Mouse (Mus musculus): ENCODE measurements at regions not wholly inside any gene's neighbourhood (a gene's known extent, or its start where the extent isn't known, plus 50 kb on each side); places are given as distances from the start of the nearest gene placed in this dataset.

DNA sequence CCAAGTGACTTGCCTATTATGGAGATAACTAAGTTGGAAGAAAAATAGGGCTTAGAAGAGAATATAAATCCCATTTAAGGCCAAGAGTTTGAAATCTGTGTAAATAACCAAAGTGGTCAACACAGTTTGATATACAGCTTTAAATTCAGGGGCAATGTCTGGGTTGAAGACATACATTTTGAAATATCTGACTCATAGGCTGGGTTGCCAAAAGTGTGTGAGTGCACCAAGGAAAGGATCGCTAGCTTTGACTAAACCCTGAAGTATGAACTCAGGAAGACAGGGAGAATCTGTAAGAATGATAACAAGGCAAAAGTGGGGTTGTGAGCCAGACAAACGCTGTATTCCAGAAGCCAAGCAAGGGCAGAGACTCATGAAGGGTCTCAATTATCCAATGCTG is 288.1 kb downstream of the Inhba start:
- no peak for ATAC-seq (replicated peaks; ENCODE audit: low FRiP score, poor library complexity, severe bottlenecking)

DNA sequence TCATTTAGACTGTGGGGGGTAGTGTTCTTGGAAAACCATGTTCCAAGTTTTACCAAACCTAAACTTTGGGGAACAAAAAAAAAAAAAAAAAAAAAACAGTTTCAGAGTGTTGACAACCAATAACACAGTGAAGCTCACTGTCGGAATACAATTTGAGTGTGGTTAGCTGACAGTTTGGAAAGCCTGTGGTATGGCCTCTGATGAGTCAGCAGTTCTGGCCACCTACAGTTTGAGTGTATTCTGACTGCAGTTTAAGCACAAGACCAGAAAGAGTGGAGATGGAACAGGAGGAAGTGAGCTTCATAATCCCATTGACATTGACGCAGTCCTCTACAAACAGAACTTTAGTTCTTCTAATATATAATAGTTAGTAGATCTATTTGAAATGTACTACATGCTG is 303.0 kb downstream of the Inhba start:
- ATAC-seq (replicated peaks; ENCODE audit: low FRiP score, poor library complexity, severe bottlenecking) = no peak

DNA sequence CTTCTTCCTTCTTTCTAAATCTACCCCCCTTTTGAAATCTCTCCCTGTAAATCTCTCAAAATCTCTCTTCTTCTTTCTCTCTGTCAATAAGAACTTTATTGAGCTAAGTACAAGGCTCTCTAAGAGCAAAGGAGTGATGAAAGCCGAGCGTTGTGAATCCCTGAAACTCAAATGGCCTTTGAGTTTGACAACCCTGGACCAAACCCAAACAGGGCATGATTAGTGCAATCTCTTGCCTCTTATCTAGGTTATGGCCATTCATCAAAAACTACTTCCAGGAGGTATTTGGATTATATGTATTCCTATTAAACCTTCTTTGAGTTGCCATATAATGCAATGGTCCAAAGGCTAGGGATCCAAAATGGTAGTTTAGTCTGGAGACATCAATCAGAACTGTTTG is 304.0 kb downstream of the Inhba start:
- ATAC-seq (replicated peaks; ENCODE audit: low FRiP score, poor library complexity, severe bottlenecking) = no peak

DNA sequence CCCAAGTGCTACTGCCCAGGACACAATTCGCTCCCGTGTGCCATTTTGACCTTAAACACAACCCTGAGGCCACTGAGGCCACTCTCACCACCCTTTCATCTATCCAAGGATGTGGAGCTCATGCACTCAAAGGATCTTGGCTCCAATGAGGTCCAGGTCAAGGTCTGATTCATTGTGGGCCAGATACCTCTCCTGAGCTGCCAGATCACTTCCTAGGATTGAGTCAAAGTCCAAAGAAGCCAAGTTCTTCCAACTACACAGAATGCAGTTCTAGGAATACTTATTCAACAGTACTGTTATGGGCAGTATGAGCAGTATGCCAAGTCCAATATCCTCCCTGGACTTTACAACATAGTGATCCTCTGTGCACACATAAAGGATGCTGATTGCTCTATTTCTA is 304.9 kb downstream of the Inhba start:
- ATAC-seq (replicated peaks; ENCODE audit: low FRiP score, poor library complexity, severe bottlenecking) = no peak

DNA sequence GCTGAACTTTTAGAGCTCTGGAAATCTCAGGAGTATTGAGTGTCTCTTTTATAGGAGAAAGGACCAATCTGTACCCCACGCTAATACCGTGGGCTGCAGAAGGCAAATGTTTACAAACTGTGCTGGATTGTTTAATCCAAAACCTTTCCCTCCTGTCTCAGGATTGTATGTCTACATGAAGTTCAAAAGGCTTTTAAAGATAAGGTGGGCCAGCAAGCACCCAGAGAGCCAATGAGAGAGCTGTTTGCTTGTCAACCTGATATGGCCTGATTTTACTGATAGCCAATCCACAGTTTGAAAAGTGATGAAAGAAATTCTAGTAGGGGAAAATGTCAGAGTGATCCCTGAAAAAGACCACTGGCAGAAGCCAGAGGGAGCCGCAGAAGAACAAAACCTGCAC is 305.8 kb downstream of the Inhba start:
- ATAC-seq (replicated peaks; ENCODE audit: low FRiP score, poor library complexity, severe bottlenecking) = no peak

DNA sequence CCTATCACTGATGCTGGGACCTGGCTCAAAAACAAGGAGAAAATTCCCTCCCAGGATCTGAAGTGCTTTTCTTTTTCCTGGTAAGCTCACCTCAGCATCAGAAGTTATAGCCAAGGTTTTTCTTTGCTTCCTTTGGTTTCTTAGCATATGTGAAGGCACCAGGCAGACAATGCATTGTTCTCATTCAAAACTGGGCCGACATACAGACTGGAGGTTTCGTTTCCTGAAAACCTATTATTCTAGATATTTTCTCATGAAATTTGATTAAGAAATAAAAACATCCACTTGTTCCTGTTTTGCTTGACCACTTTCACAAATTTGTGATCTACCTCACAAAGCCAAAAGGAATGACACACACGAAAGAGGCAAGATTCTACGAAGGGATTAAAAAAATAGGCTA is 308.7 kb downstream of the Inhba start:
- no peak for ATAC-seq (replicated peaks; ENCODE audit: low FRiP score, poor library complexity, severe bottlenecking)

DNA sequence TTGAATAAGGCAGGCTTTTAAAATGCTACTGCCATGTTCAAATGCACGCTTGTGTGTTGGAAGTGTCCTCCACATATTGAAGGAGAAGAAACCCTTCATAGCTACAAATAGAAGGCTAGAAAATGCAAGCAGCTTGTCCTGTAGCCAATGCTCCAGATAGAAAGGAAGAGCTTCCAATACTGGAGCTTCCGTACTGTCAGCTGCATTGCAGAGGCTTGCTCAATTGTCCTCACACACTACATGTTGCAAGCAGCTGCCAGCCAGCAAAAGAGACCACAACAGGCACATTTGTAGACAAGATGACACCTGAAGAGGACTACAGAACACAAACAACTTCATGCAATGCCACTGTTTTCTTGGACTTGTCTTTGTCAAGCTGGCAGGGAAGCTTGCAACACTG is 314.0 kb downstream of the Inhba start:
- no peak for ATAC-seq (replicated peaks; ENCODE audit: low FRiP score, poor library complexity, severe bottlenecking)

DNA sequence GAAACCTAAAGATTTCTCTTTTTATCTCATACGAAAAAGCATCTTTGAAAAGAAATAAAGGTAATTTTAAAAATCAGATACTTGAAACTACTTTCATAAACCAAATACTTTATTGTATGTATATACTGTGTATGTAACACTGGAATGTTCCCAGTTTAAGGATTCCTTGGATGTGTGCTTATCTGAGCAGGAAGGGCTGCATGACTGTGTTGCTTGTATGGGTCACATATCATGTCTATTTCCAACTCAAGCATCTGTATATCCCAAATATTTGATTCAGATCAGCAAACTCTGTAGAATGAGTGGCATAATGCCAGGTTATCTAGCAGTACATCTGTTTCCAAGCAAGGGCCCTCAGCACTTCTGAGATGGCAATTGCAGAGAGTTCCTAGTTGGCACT is 330.1 kb downstream of the Inhba start:
- no peak for ATAC-seq (replicated peaks; ENCODE audit: low FRiP score, poor library complexity, severe bottlenecking)

DNA sequence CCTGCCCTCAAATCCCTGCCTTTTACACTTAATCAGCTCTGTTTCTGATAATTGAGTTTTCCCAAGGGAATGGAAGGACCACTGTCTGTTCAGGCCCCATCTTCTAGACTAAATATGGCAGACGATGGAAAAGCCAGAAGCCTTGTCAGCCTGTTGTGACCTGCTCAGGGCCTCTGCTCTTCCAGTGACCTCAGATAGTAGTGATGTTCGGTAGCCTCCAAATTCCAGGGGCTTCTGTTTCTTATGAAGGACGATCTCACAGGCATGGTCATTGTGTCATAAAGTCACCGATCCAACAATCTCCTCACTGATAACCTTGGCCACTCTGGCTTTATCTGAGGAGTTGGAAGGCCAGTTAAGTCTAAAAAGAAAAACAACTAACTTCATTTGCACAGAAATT is 330.5 kb downstream of the Inhba start:
- no peak for ATAC-seq (replicated peaks; ENCODE audit: low FRiP score, poor library complexity, severe bottlenecking)

DNA sequence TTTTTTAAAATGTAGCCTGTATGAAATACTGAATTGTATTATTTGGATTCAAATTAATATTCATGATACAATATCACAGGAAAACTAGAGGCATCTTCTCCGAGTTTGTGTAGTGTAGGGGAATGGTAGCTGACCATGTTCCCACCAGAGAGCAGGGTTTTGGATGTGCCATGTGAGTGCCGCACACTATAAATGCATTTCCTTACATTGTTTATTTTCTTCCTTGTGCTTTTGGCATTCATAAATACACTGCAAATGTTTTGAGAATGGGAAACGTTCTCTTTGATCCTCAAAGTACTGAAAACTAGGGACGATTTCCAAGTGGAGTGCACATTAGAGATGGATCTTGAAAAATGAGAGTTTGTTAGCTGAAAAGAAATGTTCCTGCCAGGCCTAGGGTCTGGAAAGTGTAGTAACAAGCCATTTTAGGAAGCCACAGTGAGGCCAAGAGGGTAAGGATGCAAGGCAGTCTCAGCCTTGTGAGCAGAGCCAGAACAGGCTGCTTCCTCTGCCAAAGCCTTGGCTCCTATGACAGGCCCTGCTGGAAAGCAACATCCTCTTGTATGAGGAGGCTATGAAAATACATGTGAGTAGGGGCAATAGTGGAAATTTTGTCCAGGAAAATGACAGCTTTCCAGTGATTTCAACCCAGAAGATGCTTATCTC is 331.8 kb downstream of the Inhba start:
- ATAC-seq (replicated peaks; ENCODE audit: low FRiP score, poor library complexity, severe bottlenecking) = no peak

DNA sequence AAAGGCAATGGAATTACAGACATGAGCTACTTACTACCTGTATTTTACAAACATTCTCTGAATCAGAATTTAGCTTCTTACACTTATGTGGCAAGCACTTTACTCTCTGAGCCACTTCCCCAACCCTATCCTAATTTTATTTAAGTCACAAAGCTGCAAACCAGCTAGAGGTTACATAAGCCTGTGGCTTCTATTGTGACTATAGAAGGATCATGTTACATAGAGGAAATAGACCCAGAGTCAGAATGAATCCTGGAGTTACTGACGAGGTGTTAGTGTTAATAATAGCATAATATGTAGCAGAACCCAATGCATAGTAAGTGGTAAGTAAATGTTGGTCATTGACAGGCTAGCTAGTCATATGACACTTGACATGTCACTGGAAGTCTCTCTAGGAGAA is 337.7 kb downstream of the Inhba start:
- no peak for ATAC-seq (replicated peaks; ENCODE audit: low FRiP score, poor library complexity, severe bottlenecking)

DNA sequence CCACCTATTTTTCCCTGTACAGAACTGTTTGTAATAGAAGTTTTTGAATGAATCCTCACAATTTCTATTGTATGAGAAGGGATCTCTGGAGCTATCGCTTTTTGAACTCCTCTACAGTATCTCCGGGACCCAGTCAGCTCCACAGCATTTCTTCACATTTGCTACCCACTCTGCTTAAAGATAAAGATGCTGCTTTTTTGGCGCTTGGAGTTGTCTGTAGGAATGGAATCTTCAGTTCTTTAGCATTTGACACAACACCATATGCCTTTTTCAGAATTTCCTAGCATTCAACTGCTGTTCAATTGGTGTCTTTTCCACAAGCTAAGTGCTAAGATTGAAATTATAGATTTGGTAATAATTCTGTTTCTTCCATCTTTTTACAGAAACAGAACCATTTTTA is 338.4 kb downstream of the Inhba start:
- no peak for ATAC-seq (replicated peaks; ENCODE audit: low FRiP score, poor library complexity, severe bottlenecking)

DNA sequence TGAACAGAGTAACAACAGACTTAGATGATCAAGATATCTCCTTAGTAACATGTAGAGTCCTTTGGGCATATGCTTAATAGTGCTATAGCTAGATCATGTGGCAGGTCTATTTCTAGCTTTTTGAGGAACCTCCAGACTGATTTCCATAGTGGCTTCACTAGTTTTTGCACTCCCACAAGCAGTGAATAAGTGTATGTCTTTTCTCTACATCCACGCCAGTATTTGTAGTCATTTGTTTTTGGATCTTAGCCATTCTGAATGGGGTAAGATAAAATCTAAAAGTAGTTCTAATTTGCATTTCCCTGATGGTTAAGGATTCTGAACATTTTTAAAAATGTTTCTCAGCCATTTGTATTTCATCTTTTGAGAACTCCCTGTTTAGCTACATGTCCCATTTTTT is 343.7 kb downstream of the Inhba start:
- ATAC-seq (replicated peaks; ENCODE audit: low FRiP score, poor library complexity, severe bottlenecking) = no peak

DNA sequence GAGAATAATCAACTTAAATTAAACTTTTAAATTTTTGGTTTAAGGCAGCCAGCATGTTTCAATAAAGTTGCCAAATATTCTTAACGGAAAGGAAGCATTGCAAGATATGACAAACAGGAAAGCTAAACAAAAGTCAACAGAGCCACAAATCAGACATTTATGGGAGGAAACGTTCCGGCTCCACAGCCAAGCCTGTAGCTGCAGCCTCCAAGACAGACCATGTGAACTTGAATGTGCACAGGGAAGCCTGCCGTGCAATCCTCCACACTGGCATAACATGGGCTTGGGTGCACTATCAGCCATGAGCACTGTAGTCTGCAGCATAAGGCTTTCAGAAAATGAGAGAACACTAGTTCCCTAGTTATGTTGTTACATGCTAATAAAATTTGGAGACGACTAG is 367.8 kb downstream of the Inhba start:
- no peak for ATAC-seq (replicated peaks; ENCODE audit: low FRiP score, poor library complexity, severe bottlenecking)

DNA sequence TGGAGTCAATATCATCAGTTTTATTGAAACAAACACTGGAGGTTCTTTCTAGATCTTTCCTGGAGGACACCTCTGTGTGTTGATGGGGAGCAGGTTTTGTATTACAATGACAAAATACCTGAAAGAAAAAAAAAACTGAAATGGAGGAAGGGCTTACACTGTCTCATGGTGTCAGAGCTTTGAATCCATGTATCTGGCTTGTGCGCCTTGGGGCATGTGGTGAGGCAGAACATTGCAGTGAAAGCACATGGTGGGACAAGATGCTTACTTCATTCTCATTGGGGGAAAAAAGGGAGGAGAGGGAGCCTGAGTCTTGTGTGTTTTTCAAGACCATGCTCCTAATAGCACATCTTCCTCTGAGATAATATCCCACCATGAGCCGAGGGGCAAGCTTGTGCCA is 368.3 kb downstream of the Inhba start:
- ATAC-seq (replicated peaks; ENCODE audit: low FRiP score, poor library complexity, severe bottlenecking) = no peak

DNA sequence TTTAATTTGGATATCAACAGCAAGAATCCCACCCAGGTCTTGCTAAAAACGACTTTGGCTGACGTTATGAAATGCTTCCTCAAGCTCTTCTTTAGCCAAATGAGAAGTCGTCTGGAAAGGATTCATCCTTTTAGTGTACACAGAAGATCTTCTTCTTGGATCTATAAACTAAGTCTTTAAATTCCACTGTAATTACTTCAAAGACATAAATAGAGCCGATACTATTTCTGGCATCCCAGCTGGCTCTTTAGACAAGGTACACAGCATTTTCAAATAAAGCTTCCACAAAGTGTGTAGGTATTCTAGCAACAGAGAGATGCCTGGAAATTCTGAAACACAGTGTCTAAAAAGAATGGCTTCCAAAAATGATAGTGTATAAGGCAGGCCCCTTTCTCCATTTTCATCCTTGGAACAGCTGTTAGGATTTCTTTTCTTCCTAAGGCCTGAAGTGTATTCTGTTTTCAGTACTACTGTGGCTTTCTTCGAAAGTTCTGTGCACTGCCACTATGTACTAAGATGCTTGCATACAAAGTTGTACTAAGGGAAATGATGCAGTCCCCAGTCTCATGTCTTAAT is 371.4 kb downstream of the Inhba start:
- ATAC-seq (replicated peaks; ENCODE audit: low FRiP score, poor library complexity, severe bottlenecking) = no peak

DNA sequence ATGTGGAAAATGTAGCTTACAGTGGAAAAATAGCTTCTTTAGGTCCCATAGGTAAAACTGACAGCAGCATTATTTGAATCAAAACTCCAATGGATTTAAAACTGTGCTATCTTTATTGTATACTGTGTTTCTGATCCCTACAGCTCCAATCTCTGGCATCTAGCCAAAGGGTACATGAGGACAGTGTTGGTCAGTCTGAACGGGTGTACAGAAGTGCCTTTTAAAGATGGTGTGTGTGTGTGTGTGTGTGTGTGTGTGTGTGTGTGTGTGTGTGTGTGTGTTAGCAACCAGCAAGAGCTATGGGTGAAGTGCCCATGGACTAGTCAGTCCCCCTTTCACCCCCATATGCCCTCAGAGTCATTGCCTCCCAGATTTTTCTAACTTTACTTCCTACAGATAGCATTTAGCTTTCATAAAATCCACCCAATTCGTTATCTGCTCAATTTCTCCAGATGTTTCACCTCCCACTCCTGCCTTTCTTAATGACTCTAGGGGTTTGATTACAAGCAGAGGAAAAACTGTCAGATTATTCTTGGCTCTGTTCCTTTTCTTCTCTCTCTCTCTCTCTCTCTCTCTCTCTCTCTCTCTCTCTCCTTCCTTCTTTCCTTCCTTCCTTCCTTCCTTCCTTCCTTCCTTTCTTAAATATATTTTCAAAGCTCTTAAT is 404.8 kb downstream of the Inhba start:
- no peak for ATAC-seq (replicated peaks; ENCODE audit: low FRiP score, poor library complexity, severe bottlenecking)

DNA sequence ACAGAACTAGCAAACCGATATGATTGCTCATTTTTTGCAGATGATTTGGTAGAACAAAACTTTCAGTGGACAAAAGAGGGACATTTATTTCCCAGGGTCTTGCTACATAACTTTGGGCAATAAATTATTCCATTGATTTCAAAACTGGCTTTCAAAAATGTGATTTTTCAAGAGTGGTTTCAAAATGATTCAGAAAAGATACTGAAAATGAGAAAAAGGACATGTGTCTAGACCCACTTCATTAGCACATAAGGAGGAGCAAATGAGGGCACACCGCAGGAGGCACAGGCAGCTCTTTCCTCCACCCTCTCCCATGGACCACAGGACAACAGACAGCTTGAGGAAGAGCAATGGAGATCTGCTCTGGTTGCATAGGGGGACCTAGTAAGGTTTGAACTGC is 412.5 kb downstream of the Inhba start:
- no peak for ATAC-seq (replicated peaks; ENCODE audit: low FRiP score, poor library complexity, severe bottlenecking)

DNA sequence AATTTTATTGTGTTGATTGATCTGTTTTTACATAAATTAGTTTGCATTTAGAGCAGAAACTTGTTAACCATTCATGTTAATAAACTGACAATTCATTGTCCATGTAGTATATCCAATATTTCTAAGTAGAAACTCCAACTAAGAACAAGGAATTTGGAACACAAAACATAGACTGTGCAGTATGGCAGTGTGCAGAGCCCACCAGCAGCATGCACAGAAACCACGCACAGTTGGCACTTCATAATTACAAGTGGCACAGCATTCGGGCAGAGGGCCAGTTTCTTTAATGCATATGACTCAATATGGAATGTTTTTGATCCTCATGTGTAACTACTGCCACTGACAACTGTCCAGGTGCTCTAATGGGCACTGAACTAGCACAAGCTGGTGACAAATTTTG is 423.8 kb downstream of the Inhba start:
- no peak for ATAC-seq (replicated peaks; ENCODE audit: low FRiP score, poor library complexity, severe bottlenecking)

DNA sequence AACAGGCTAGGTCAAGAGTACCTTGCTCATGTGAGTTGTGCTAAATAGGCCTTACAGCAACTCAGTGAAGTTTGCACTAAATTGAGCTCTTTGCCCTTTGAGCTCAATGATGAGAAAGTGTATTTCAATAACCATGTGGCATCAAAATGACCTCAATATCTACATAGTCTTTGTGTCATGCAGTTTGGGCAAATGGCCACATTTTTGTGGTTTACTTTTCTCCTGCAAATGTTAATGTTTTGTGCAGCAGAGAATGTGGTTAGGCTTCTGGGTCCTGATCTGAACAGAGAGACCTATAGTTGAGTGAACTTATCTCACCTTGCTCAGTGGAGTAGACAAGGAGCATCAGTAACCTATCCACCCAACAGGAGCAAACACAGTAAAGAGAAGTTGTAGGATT is 441.6 kb downstream of the Inhba start:
- ATAC-seq (replicated peaks; ENCODE audit: low FRiP score, poor library complexity, severe bottlenecking) = no peak

DNA sequence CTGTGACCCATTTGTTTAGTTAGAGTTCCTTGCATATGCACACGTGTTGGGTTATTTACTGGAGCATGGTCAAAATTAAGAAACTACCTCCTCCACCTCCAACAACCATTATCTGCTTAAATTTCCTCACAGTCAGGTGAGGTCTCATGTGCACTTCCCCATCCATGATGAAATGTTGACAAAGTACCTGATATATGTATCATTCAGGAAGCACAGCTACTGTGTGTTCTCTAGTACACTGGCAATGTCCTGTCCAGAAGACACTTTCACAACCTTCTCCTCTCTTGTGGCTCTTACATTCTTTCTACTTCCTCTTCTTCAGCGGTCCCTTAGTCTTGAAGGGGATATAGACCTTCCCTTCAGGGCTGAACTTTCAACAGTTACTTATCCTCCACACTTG is 448.1 kb downstream of the Inhba start:
- ATAC-seq (replicated peaks; ENCODE audit: low FRiP score, poor library complexity, severe bottlenecking) = no peak

DNA sequence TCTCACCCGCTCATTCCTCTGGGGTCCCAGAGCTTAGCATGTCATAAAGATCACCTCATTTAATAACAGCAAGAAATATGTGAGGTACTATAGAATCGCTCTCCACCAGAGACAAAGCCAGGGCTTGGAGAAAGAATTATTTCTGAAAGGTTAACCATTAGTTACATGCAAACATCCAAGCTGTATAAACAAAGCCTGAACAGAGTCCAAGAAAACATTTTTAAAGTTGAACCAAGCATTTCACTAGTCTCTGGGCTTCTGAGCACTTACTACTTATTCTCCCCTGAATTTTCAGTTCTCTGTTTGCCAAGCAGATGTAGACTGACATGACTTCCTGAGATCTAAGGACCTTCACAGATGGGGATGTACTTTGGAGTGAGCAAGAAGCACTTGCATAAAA is 450.0 kb downstream of the Inhba start:
- no peak for ATAC-seq (replicated peaks; ENCODE audit: low FRiP score, poor library complexity, severe bottlenecking)

Measured in erythroid progenitor cell, adult 5-6 weeks (primary cell).